Mouse (Mus musculus) E14TG2a.4 (cell line): Measurements from ENCODE around the gene Cacng2.

ENCODE experiments used
- CTCF ChIP-seq: conservative IDR thresholded peaks from 2 replicates; pipeline ENCODE4 v1.5.1; 2014; ENCODE audit warnings: low read length
- POU5F1 ChIP-seq: IDR thresholded peaks from 2 replicates; pipeline ENCODE4 v1.6.1; 2014; ENCODE audit warnings: low read length, borderline replicate concordance

- no peak for TF ChIP-seq CTCF
- no peak for TF ChIP-seq POU5F1
These were observed 89.9 kb downstream of the Cacng2 start for GRCm38 (mm10) chr15:78029938-78030337.
